Mouse (Mus musculus) megakaryocyte, embryonic 14.5 days (primary cell): ENCODE measurements around the gene Srrm1.

Experiments used
- FLI1 ChIP-seq: IDR thresholded peaks from 2 replicates; pipeline ENCODE4 v1.6.1; 2012; ENCODE audit warnings: low read length, inconsistent platforms, mixed read lengths
- GATA1 ChIP-seq: IDR thresholded peaks from 3 replicates; pipeline ENCODE4 v1.6.1; 2012; ENCODE audit warnings: mixed read lengths, low read length, inconsistent platforms, borderline replicate concordance

DNA sequence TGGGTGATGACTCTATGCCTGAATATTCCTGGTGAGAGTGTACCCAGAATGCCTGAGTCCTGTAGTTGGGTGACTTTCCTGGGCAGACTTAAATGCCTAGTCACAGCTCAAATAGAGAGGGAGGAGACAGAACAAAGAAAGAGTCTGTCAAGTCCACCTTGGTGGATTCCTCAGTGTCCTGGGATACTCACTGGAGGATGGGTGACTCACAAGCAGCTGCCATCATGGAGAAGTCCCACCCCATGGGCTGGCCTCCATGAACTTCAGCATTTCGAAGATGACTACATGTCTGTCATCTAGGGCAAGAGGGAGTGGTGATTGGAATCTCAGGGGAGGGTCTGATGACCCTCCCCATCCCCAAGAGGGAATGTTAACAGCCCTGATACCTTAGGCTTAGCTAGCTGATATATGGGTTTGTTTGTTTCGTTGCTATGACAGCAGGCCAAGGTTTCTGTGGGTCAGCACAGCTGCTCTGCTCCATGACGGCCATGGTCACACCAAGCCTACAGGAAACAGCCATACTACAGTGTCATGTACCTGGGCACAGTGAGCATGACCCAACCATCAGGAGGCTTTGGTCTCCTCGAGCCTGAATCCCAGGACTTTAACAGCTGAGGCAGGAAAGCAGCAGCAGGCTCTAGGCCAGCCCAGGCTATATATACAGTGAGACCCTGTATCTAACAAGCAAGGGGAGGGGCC, 76.3 kb downstream of the Srrm1 start:
- TF ChIP-seq GATA1: no peak
- TF ChIP-seq FLI1: no peak
